Mouse (Mus musculus): ENCODE data around the gene Clcn7. TPM values are rescaled to one million over a fixed set of nuclear protein-coding genes. Genes with fewer than 3 reads are reported as not detected.
"Not testable (repeated sequence)": the region's sequence is repeated elsewhere in the genome, so short reads cannot be mapped to it uniquely, and the experiment has no call there.

The Clcn7 gene
- polyA plus RNA-seq, 1 experiment from 2014 or later, result 20.4 TPM

GRCm38 (mm10) chr17:25117263-25117662 is 15.9 kb upstream of the Clcn7 start:
- Histone ChIP-seq H3K36me3 (ENCODE audit: control insufficient read depth, insufficient read depth, low read length) (no peaks in the 10 kb centered on the region), H3K4me2 (no peak overlapping the region), H3K27ac (ENCODE audit: low read depth, low read length) (no peak overlapping the region), H3K4me1 (ENCODE audit: control insufficient read depth, insufficient read depth, low read length) (peaks cover 10% of the 10 kb centered on the region), H3K9me3 (ENCODE audit: control insufficient read depth, low read length) (no peaks in the 10 kb centered on the region), H3K4me3 (ENCODE audit: low read depth, low read length) (no peak overlapping the region), H3K9ac (ENCODE audit: low read length) (no peak overlapping the region), H3K27me3 (ENCODE audit: control insufficient read depth, insufficient read depth, low read length) (no peaks in the 10 kb centered on the region)
- DNase-seq (ENCODE audit: low spot score, missing footprints) (no peak), ATAC-seq (ENCODE audit: low FRiP score) (no peak)
- 31% methylated on average over 4 of the region's 4 CpGs for WGBS

- WGBS, result 48% methylated on average over 3 of the region's 3 CpGs
- H3K9ac ChIP-seq (ENCODE audit: low read length), result no peak within 1 kb of the TSS
- H3K4me2 ChIP-seq, result no peak within 1 kb of the TSS
- no peak within 1 kb of the TSS for H3K27ac ChIP-seq (ENCODE audit: low read depth, low read length)
- H3K4me1 ChIP-seq (ENCODE audit: control insufficient read depth, insufficient read depth, low read length), result peaks cover 3% of the 10 kb centered on the region; the same call in 1 of the 2 replicates
- no peak within 1 kb of the TSS for H3K4me3 ChIP-seq (ENCODE audit: low read depth, low read length)
- no peaks in the 10 kb centered on the region for H3K36me3 ChIP-seq (ENCODE audit: control insufficient read depth, insufficient read depth, low read length)
- H3K9me3 ChIP-seq (ENCODE audit: control insufficient read depth, low read length), result no peaks in the 10 kb centered on the region
- no peak for ATAC-seq (ENCODE audit: low FRiP score)
- peak; percentile 76 for DNase-seq (ENCODE audit: low spot score, missing footprints)
- H3K27me3 ChIP-seq (ENCODE audit: control insufficient read depth, insufficient read depth, low read length), result no peaks in the 10 kb centered on the region
Observed at GRCm38 (mm10) chr17:25120406-25120805, 12.8 kb upstream of the Clcn7 start, which contains the start of gene Ptx4. Gene Ptx4 (plus strand): TSS chr17:25120760.

GRCm38 (mm10) chr17:25123979-25124378 is 9.2 kb upstream of the Clcn7 start:
- Histone ChIP-seq H3K36me3 (ENCODE audit: control insufficient read depth, insufficient read depth, low read length) (no peaks in the 10 kb centered on the region), H3K4me1 (ENCODE audit: control insufficient read depth, insufficient read depth, low read length) (no peaks in the 10 kb centered on the region), H3K27me3 (ENCODE audit: control insufficient read depth, insufficient read depth, low read length) (no peaks in the 10 kb centered on the region), H3K9ac (ENCODE audit: low read length) (no peak overlapping the region), H3K9me3 (ENCODE audit: control insufficient read depth, low read length) (no peaks in the 10 kb centered on the region), H3K4me2 (no peak overlapping the region), H3K27ac (ENCODE audit: low read depth, low read length) (no peak overlapping the region), H3K4me3 (ENCODE audit: low read depth, low read length) (no peak overlapping the region)
- WGBS, result 40% methylated on average over 7 of the region's 7 CpGs
- no peak for ATAC-seq (ENCODE audit: low FRiP score)
- peak; percentile 81 for DNase-seq (ENCODE audit: low spot score, missing footprints)

- H3K27me3 ChIP-seq (ENCODE audit: control insufficient read depth, insufficient read depth, low read length); H3K27ac ChIP-seq (ENCODE audit: low read depth, low read length); H3K36me3 ChIP-seq (ENCODE audit: control insufficient read depth, insufficient read depth, low read length); H3K4me1 ChIP-seq (ENCODE audit: control insufficient read depth, insufficient read depth, low read length); H3K4me3 ChIP-seq (ENCODE audit: low read depth, low read length); H3K9me3 ChIP-seq (ENCODE audit: control insufficient read depth, low read length); H3K4me2 ChIP-seq; H3K9ac ChIP-seq (ENCODE audit: low read length); ATAC-seq (ENCODE audit: low FRiP score): not testable (repeated sequence)
- WGBS, result 70% methylated on average over 3 of the region's 3 CpGs
- DNase-seq (ENCODE audit: low spot score, missing footprints), result peak; percentile 17
Observed at GRCm38 (mm10) chr17:25125442-25126060, 7.6 kb upstream of the Clcn7 start.

- no peak overlapping the region for H3K4me3 ChIP-seq (ENCODE audit: low read depth, low read length)
- no peak for ATAC-seq (ENCODE audit: low FRiP score)
- H3K9me3 ChIP-seq (ENCODE audit: control insufficient read depth, low read length), result no peaks in the 10 kb centered on the region
- WGBS, result 61% methylated on average over 8 of the region's 8 CpGs
- H3K27ac ChIP-seq (ENCODE audit: low read depth, low read length), result no peak overlapping the region
- H3K36me3 ChIP-seq (ENCODE audit: control insufficient read depth, insufficient read depth, low read length), result no peaks in the 10 kb centered on the region
- no peak overlapping the region for H3K4me2 ChIP-seq
- H3K27me3 ChIP-seq (ENCODE audit: control insufficient read depth, insufficient read depth, low read length), result no peaks in the 10 kb centered on the region
- H3K9ac ChIP-seq (ENCODE audit: low read length), result no peak overlapping the region
- peak; percentile 10 for DNase-seq (ENCODE audit: low spot score, missing footprints)
- H3K4me1 ChIP-seq (ENCODE audit: control insufficient read depth, insufficient read depth, low read length), result no peaks in the 10 kb centered on the region
Observed at GRCm38 (mm10) chr17:25127079-25127478, 6.1 kb upstream of the Clcn7 start.

GRCm38 (mm10) chr17:25127681-25128080 is 5.5 kb upstream of the Clcn7 start:
- 84% methylated on average over 9 of the region's 9 CpGs for WGBS
- H3K4me1 ChIP-seq (ENCODE audit: control insufficient read depth, insufficient read depth, low read length), result no peaks in the 10 kb centered on the region
- H3K4me3 ChIP-seq (ENCODE audit: low read depth, low read length), result no peak overlapping the region

GRCm38 (mm10) chr17:25130060-25130459 is 3.1 kb upstream of the Clcn7 start:
- 96% methylated on average over 1 of the region's 1 CpGs for whole genome bisulfite sequencing
- no peak overlapping the region for H3K4me3 ChIP-seq (ENCODE audit: low read depth, low read length)

More at GRCm38 (mm10) chr17:25127681-25128080, 5.5 kb upstream of the Clcn7 start:
- H3K27me3 ChIP-seq (ENCODE audit: control insufficient read depth, insufficient read depth, low read length), result no peaks in the 10 kb centered on the region
- no peaks in the 10 kb centered on the region for H3K36me3 ChIP-seq (ENCODE audit: control insufficient read depth, insufficient read depth, low read length)
- no peak overlapping the region for H3K9ac ChIP-seq (ENCODE audit: low read length)
- DNase-seq (ENCODE audit: low spot score, missing footprints) (peak; percentile 53), ATAC-seq (ENCODE audit: low FRiP score) (no peak)
- no peak overlapping the region for H3K27ac ChIP-seq (ENCODE audit: low read depth, low read length)
- no peaks in the 10 kb centered on the region for H3K9me3 ChIP-seq (ENCODE audit: control insufficient read depth, low read length)
- H3K4me2 ChIP-seq, result no peak overlapping the region

GRCm38 (mm10) chr17:25135622-25136021 is 2.4 kb downstream of the Clcn7 start:
- H3K4me2 ChIP-seq, result no peak overlapping the region
- no peaks in the 10 kb centered on the region for H3K9me3 ChIP-seq (ENCODE audit: control insufficient read depth, low read length)
- no peak overlapping the region for H3K9ac ChIP-seq (ENCODE audit: low read length)
- ATAC-seq (ENCODE audit: low FRiP score) (no peak), DNase-seq (ENCODE audit: low spot score, missing footprints) (no peak)
- 88% methylated on average over 6 of the region's 6 CpGs for WGBS
- H3K27me3 ChIP-seq (ENCODE audit: control insufficient read depth, insufficient read depth, low read length), result no peaks in the 10 kb centered on the region
- peaks cover 8% of the 10 kb centered on the region for H3K4me1 ChIP-seq (ENCODE audit: control insufficient read depth, insufficient read depth, low read length)
- H3K4me3 ChIP-seq (ENCODE audit: low read depth, low read length), result no peak overlapping the region
- H3K36me3 ChIP-seq (ENCODE audit: control insufficient read depth, insufficient read depth, low read length), result no peaks in the 10 kb centered on the region
- no peak overlapping the region for H3K27ac ChIP-seq (ENCODE audit: low read depth, low read length)

More at GRCm38 (mm10) chr17:25130060-25130459, 3.1 kb upstream of the Clcn7 start:
- H3K4me1 ChIP-seq (ENCODE audit: control insufficient read depth, insufficient read depth, low read length), result peaks cover 8% of the 10 kb centered on the region
- H3K27me3 ChIP-seq (ENCODE audit: control insufficient read depth, insufficient read depth, low read length), result no peaks in the 10 kb centered on the region
- no peaks in the 10 kb centered on the region for H3K9me3 ChIP-seq (ENCODE audit: control insufficient read depth, low read length)
- ATAC-seq (ENCODE audit: low FRiP score) (no peak), DNase-seq (ENCODE audit: low spot score, missing footprints) (peak; percentile 73)
- no peaks in the 10 kb centered on the region for H3K36me3 ChIP-seq (ENCODE audit: control insufficient read depth, insufficient read depth, low read length)
- no peak overlapping the region for H3K4me2 ChIP-seq
- H3K9ac ChIP-seq (ENCODE audit: low read length), result no peak overlapping the region
- no peak overlapping the region for H3K27ac ChIP-seq (ENCODE audit: low read depth, low read length)

GRCm38 (mm10) chr17:25138803-25139202 is 5.6 kb downstream of the Clcn7 start:
- Histone ChIP-seq H3K27ac (ENCODE audit: low read depth, low read length) (no peak overlapping the region), H3K9me3 (ENCODE audit: control insufficient read depth, low read length) (no peaks in the 10 kb centered on the region), H3K4me2 (no peak overlapping the region), H3K36me3 (ENCODE audit: control insufficient read depth, insufficient read depth, low read length) (no peaks in the 10 kb centered on the region), H3K9ac (ENCODE audit: low read length) (no peak overlapping the region), H3K27me3 (ENCODE audit: control insufficient read depth, insufficient read depth, low read length) (no peaks in the 10 kb centered on the region), H3K4me3 (ENCODE audit: low read depth, low read length) (no peak overlapping the region), H3K4me1 (ENCODE audit: control insufficient read depth, insufficient read depth, low read length) (peaks cover 8% of the 10 kb centered on the region)
- ATAC-seq (ENCODE audit: low FRiP score), result no peak
- DNase-seq (ENCODE audit: low spot score, missing footprints), result no peak
- WGBS, result 94% methylated on average over 1 of the region's 1 CpGs
